Mouse (Mus musculus) forebrain, embryonic 14.5 days (tissue): Measurements from ENCODE around the gene Ifnk. TPM values are rescaled to one million over a fixed set of nuclear protein-coding genes. Genes with fewer than 3 reads are reported as not detected.
A peak's percentile ranks its signal among the peaks of the same experiment; 100 is the strongest.

Source experiments
- ATAC-seq: fragments of 200-750 bp; cut with Nextera tagmentation; 2 replicates; pipeline ENCODE4 v1.8.0; 2017; ENCODE audit warnings: mild to moderate bottlenecking, moderate library complexity
- DNase-seq: peaks from one replicate; pipeline ENCODE4 v3.0.0-alpha.2; 2015; ENCODE audit warnings: low spot score
- H3K27ac ChIP-seq: fragments of 300-500 bp; sonication (generic); 2 replicates; pipeline ENCODE4 v1.5.1; 2014; ENCODE audit warnings: low read depth, mild to moderate bottlenecking, control low read depth, low read length, moderate library complexity
- H3K27me3 ChIP-seq: fragments of 300-500 bp; sonication (generic); replicated peaks from 2 replicates; pipeline ENCODE4 v1.6.1; 2014; ENCODE audit warnings: low read length, control low read depth, mixed read lengths; ENCODE audit not compliant: control insufficient read depth, insufficient read depth
- H3K36me3 ChIP-seq: fragments of 300-500 bp; sonication (generic); 2 replicates; pipeline ENCODE4 v1.6.1; 2014; ENCODE audit warnings: low read length, control low read depth; ENCODE audit not compliant: control insufficient read depth, insufficient read depth
- H3K4me1 ChIP-seq: fragments of 300-500 bp; sonication (generic); 2 replicates; pipeline ENCODE4 v1.6.1; 2014; ENCODE audit warnings: antibody characterized with exemption, low read length, control low read depth; ENCODE audit not compliant: control insufficient read depth, insufficient read depth
- H3K4me2 ChIP-seq: fragments of 300-500 bp; sonication (generic); 2 replicates; pipeline ENCODE4 v1.6.1; 2014; ENCODE audit warnings: mild to moderate bottlenecking, control low read depth, low read length
- H3K4me3 ChIP-seq: fragments of 300-500 bp; sonication (generic); 2 replicates; pipeline ENCODE4 v1.5.1; 2014; ENCODE audit warnings: low read depth, low read length, control low read depth
- H3K9ac ChIP-seq: fragments of 300-500 bp; sonication (generic); 2 replicates; pipeline ENCODE4 v1.6.1; 2014; ENCODE audit warnings: mild to moderate bottlenecking, low read length, control low read depth, moderate library complexity
- H3K9me3 ChIP-seq: fragments of 300-500 bp; sonication (generic); replicated peaks from 2 replicates; pipeline ENCODE4 v1.6.1; 2016; ENCODE audit warnings: low read length, control low read depth, mixed read lengths; ENCODE audit not compliant: control insufficient read depth
- WGBS: fragments of 180-500 bp; shearing (Covaris S2); extraction: QIAGEN DNeasy Blood & Tissue Kit; methylation state at CpG from one replicate; pipeline ENCODE4 v1.1.7; 2014; 5-methylcytosine and 5-hydroxymethylcytosine counted together
- polyA plus RNA-seq: library from polyadenylated mRNA; unstranded; fragments of >200 nt; fragmentation: Nextera tagmentation; extraction: Ambion mirVana; gene quantifications from 2 replicates; pipeline ENCODE4 v1.2.1, GENCODE M21; 2014

The Ifnk gene
- polyA plus RNA-seq, 1 experiment from 2014 or later: not detected

- 82% methylated on average over 3 of the region's 3 CpGs for WGBS
- ATAC-seq (no peak), DNase-seq (no peak)
- Histone ChIP-seq H3K27ac (no peak overlapping the region), H3K4me1 (no peaks in the 10 kb centered on the region), H3K36me3 (no peaks in the 10 kb centered on the region), H3K9ac (no peak overlapping the region), H3K4me3 (no peak overlapping the region), H3K4me2 (no peak overlapping the region), H3K9me3 (no peaks in the 10 kb centered on the region), H3K27me3 (no peaks in the 10 kb centered on the region)
These were observed 14.1 kb downstream of the Ifnk start for GRCm38 (mm10) chr4:35165947-35166346.

GRCm38 (mm10) chr4:35167855-35168254 lies 16.0 kb downstream of the Ifnk start:
- no peak for DNase-seq
- ATAC-seq: no peak
- Histone ChIP-seq H3K4me2 (no peak overlapping the region), H3K4me3 (no peak overlapping the region), H3K27me3 (no peaks in the 10 kb centered on the region), H3K9ac (no peak overlapping the region), H3K9me3 (no peaks in the 10 kb centered on the region), H3K4me1 (no peaks in the 10 kb centered on the region), H3K36me3 (no peaks in the 10 kb centered on the region), H3K27ac (no peak overlapping the region)
- WGBS: 89% methylated on average over 5 of the region's 5 CpGs

- WGBS: 56% methylated on average over 13 of the region's 13 CpGs
- no peak for ATAC-seq
- DNase-seq: peak; percentile 55
- H3K36me3 ChIP-seq: no peaks in the 10 kb centered on the region
- H3K4me3 ChIP-seq: no peak overlapping the region
- no peak overlapping the region for H3K4me2 ChIP-seq
- no peaks in the 10 kb centered on the region for H3K4me1 ChIP-seq
- H3K9ac ChIP-seq: no peak overlapping the region
- H3K9me3 ChIP-seq: no peaks in the 10 kb centered on the region
- no peak overlapping the region for H3K27ac ChIP-seq
- H3K27me3 ChIP-seq: no peaks in the 10 kb centered on the region
These were observed 17.8 kb downstream of the Ifnk start for GRCm38 (mm10) chr4:35169571-35170125.

- Histone ChIP-seq H3K27ac (no peak overlapping the region), H3K4me1 (no peaks in the 10 kb centered on the region), H3K27me3 (no peaks in the 10 kb centered on the region), H3K9me3 (no peaks in the 10 kb centered on the region), H3K4me2 (no peak overlapping the region), H3K36me3 (no peaks in the 10 kb centered on the region), H3K4me3 (no peak overlapping the region), H3K9ac (no peak overlapping the region)
- WGBS: 88% methylated on average over 2 of the region's 2 CpGs
- DNase-seq (no peak), ATAC-seq (no peak)
These were observed 20.6 kb downstream of the Ifnk start for GRCm38 (mm10) chr4:35172471-35172870.

GRCm38 (mm10) chr4:35173551-35173950 lies 21.7 kb downstream of the Ifnk start:
- H3K9ac ChIP-seq: no peak overlapping the region
- WGBS: 89% methylated on average over 1 of the region's 1 CpGs
- H3K4me3 ChIP-seq: no peak overlapping the region
- H3K36me3 ChIP-seq: no peaks in the 10 kb centered on the region
- no peak overlapping the region for H3K27ac ChIP-seq
- no peak for DNase-seq
- H3K9me3 ChIP-seq: no peaks in the 10 kb centered on the region
- no peaks in the 10 kb centered on the region for H3K27me3 ChIP-seq
- no peak overlapping the region for H3K4me2 ChIP-seq
- no peak for ATAC-seq
- peaks cover 2% of the 10 kb centered on the region; the same call in 1 of the 2 replicates for H3K4me1 ChIP-seq

- Histone ChIP-seq H3K9ac (no peak overlapping the region), H3K4me3 (no peak overlapping the region), H3K27me3 (no peaks in the 10 kb centered on the region), H3K4me1 (peaks cover 2% of the 10 kb centered on the region; the same call in 1 of the 2 replicates), H3K36me3 (no peaks in the 10 kb centered on the region), H3K4me2 (no peak overlapping the region), H3K9me3 (no peaks in the 10 kb centered on the region), H3K27ac (no peak overlapping the region)
- no peak for DNase-seq
- ATAC-seq: no peak
- WGBS: 97% methylated on average over 2 of the region's 2 CpGs
These were observed 23.7 kb downstream of the Ifnk start for GRCm38 (mm10) chr4:35175566-35175965.

GRCm38 (mm10) chr4:35177926-35178645 lies 26.2 kb downstream of the Ifnk start:
- Histone ChIP-seq H3K27ac (no peak overlapping the region), H3K9ac (no peak overlapping the region), H3K4me2 (no peak overlapping the region), H3K4me3 (no peak overlapping the region), H3K9me3 (no peaks in the 10 kb centered on the region), H3K36me3 (no peaks in the 10 kb centered on the region), H3K27me3 (no peaks in the 10 kb centered on the region), H3K4me1 (peaks cover 2% of the 10 kb centered on the region; the same call in 1 of the 2 replicates)
- ATAC-seq (no peak), DNase-seq (no peak)
- 69% methylated on average over 12 of the region's 12 CpGs for WGBS

GRCm38 (mm10) chr4:35187617-35188326 lies 35.9 kb downstream of the Ifnk start:
- H3K4me1 ChIP-seq: no peaks in the 10 kb centered on the region
- ATAC-seq (no peak), DNase-seq (no peak)
- no peak overlapping the region for H3K4me3 ChIP-seq
- WGBS: 94% methylated on average over 8 of the region's 8 CpGs
- H3K27ac ChIP-seq: no peak overlapping the region
- H3K9me3 ChIP-seq: no peaks in the 10 kb centered on the region
- peaks cover 7% of the 10 kb centered on the region; the same call in 1 of the 2 replicates for H3K36me3 ChIP-seq
- no peak overlapping the region for H3K9ac ChIP-seq
- no peaks in the 10 kb centered on the region for H3K27me3 ChIP-seq
- no peak overlapping the region for H3K4me2 ChIP-seq

GRCm38 (mm10) chr4:35189794-35190193 lies 37.9 kb downstream of the Ifnk start:
- WGBS: 68% methylated on average over 5 of the region's 5 CpGs
- Histone ChIP-seq H3K4me1 (no peaks in the 10 kb centered on the region), H3K4me3 (no peak overlapping the region), H3K9ac (no peak overlapping the region), H3K27ac (no peak overlapping the region), H3K36me3 (peaks cover 7% of the 10 kb centered on the region; the same call in 1 of the 2 replicates), H3K4me2 (no peak overlapping the region), H3K27me3 (no peaks in the 10 kb centered on the region), H3K9me3 (no peaks in the 10 kb centered on the region)
- ATAC-seq (no peak), DNase-seq (no peak)
